Mouse (Mus musculus) MEL (cell line): ENCODE measurements at regions not wholly inside any gene's neighbourhood (a gene's known extent, or its start where the extent isn't known, plus 50 kb on each side); places are given as distances from the start of the nearest gene placed in this dataset.

Source experiments
- CHD2 ChIP-seq: IDR thresholded peaks from 2 replicates; pipeline ENCODE4 v1.6.1; 2011; ENCODE audit warnings: low read length, improper control_type of control experiment
- CTCF ChIP-seq, 3 experiments: IDR thresholded peaks in 2 of 3; conservative IDR thresholded peaks in 1 of 3; 2 replicates each; pipeline ENCODE4 v1.5.1; 2011 to 2012; ENCODE audit warnings: low read length in 3 of 3, low read depth in 2 of 3, mild to moderate bottlenecking in 2 of 3, improper control_type of control experiment in 1 of 3, inconsistent platforms in 1 of 3, mixed read lengths in 1 of 3, moderate library complexity in 1 of 3; ENCODE audit not compliant: control insufficient read depth in 1 of 3, insufficient read depth in 1 of 3, poor library complexity in 1 of 3, severe bottlenecking in 1 of 3
- GABPA ChIP-seq: IDR thresholded peaks from 2 replicates; pipeline ENCODE4 v1.6.1; 2012; ENCODE audit warnings: low read depth, mild to moderate bottlenecking, inconsistent platforms, low read length, improper control_type of control experiment, moderate library complexity
- GATA1 ChIP-seq: IDR thresholded peaks from 2 replicates; pipeline ENCODE4 v1.6.1; 2011; ENCODE audit warnings: low read depth, low read length, improper control_type of control experiment
- HCFC1 ChIP-seq: IDR thresholded peaks from 2 replicates; pipeline ENCODE4 v1.6.1; 2012; ENCODE audit warnings: low read depth, mild to moderate bottlenecking, inconsistent platforms, low read length, improper control_type of control experiment, moderate library complexity
- MAFK ChIP-seq: IDR thresholded peaks from 2 replicates; pipeline ENCODE4 v1.6.1; 2011; ENCODE audit warnings: low read depth, mild to moderate bottlenecking, low read length, improper control_type of control experiment, borderline replicate concordance
- MAX ChIP-seq: IDR thresholded peaks from 2 replicates; pipeline ENCODE4 v1.6.1; 2011; ENCODE audit warnings: low read length, improper control_type of control experiment
- MXI1 ChIP-seq: IDR thresholded peaks from 2 replicates; pipeline ENCODE4 v1.6.1; 2011; ENCODE audit warnings: mild to moderate bottlenecking, low read depth, low read length, improper control_type of control experiment
- POLR2A ChIP-seq, 2 experiments: IDR thresholded peaks; 2 replicates each; pipeline ENCODE4 v1.6.1; 2011 to 2012; ENCODE audit warnings: low read length in 2 of 2, mild to moderate bottlenecking in 2 of 2, control low read depth in 1 of 2, improper control_type of control experiment in 1 of 2, low read depth in 1 of 2, moderate library complexity in 1 of 2; ENCODE audit not compliant: control insufficient read depth in 1 of 2, insufficient read depth in 1 of 2, poor library complexity in 1 of 2
- POLR2AphosphoS2 ChIP-seq: IDR thresholded peaks from 2 replicates; pipeline ENCODE4 v1.6.1; 2011; ENCODE audit warnings: low read length, improper control_type of control experiment
- UBTF ChIP-seq: IDR thresholded peaks from 2 replicates; pipeline ENCODE4 v1.6.1; 2012; ENCODE audit warnings: low read depth, mild to moderate bottlenecking, inconsistent platforms, low read length, improper control_type of control experiment, moderate library complexity, borderline replicate concordance; ENCODE audit not compliant: insufficient read depth
- ZC3H11A ChIP-seq: IDR thresholded peaks from 2 replicates; pipeline ENCODE4 v1.6.1; 2012; ENCODE audit warnings: low read depth, mild to moderate bottlenecking, inconsistent platforms, low read length, improper control_type of control experiment

- TF ChIP-seq MXI1 (no peak), CTCF (IDR thresholded peaks at IDR 0.05 in 2 of 3, conservative IDR thresholded peaks at IDR 0.05 in 1 of 3; ENCODE audit: control insufficient read depth in 1 of 3, insufficient read depth in 1 of 3, low read depth in 2 of 3, low read length in 3 of 3, poor library complexity in 1 of 3, severe bottlenecking in 1 of 3) (no peak), MAX (no peak), UBTF (no peak), POLR2A (IDR thresholded peaks at IDR 0.05; ENCODE audit: control insufficient read depth in 1 of 2, insufficient read depth in 1 of 2, low read depth in 1 of 2, low read length in 2 of 2, poor library complexity in 1 of 2) (no peak), POLR2AphosphoS2 (no peak), GATA1 (no peak), CHD2 (no peak), MAFK (no peak), HCFC1 (no peak), ZC3H11A (no peak), GABPA (no peak)
These were observed 98.7 kb downstream of the Otol1 start for GRCm38 (mm10) chr3:70106141-70106540.
